Mouse (Mus musculus) heart, embryonic 15.5 days (tissue): ENCODE measurements around the gene Svop. TPM values are rescaled to one million over a fixed set of nuclear protein-coding genes. Genes with fewer than 3 reads are reported as not detected.

Experiments
- ATAC-seq: fragments of 200-750 bp; cut with Nextera tagmentation; replicated peaks from 2 replicates; pipeline ENCODE4 v1.8.0; 2017; ENCODE audit warnings: low read depth, moderate TSS enrichment; ENCODE audit not compliant: insufficient number of reproducible peaks, insufficient read depth, low FRiP score
- H3K27ac ChIP-seq: fragments of 300-500 bp; sonication (generic); 2 replicates; pipeline ENCODE4 v1.5.1; 2015; ENCODE audit warnings: mild to moderate bottlenecking, inconsistent platforms
- H3K27me3 ChIP-seq: fragments of 300-500 bp; sonication (generic); 2 replicates; pipeline ENCODE4 v1.6.1; 2015; ENCODE audit warnings: inconsistent platforms
- H3K36me3 ChIP-seq: fragments of 300-500 bp; sonication (generic); 2 replicates; pipeline ENCODE4 v1.6.1; 2015; ENCODE audit warnings: mild to moderate bottlenecking, inconsistent platforms
- H3K4me1 ChIP-seq: fragments of 300-500 bp; sonication (generic); replicated peaks from 2 replicates; pipeline ENCODE4 v1.6.1; 2015; ENCODE audit warnings: inconsistent platforms
- H3K4me2 ChIP-seq: fragments of 300-500 bp; sonication (generic); 2 replicates; pipeline ENCODE4 v1.6.1; 2015; ENCODE audit warnings: inconsistent platforms, mild to moderate bottlenecking, moderate library complexity
- H3K4me3 ChIP-seq: fragments of 300-500 bp; sonication (generic); 2 replicates; pipeline ENCODE4 v1.5.1; 2015; ENCODE audit warnings: mild to moderate bottlenecking, inconsistent platforms
- H3K9ac ChIP-seq: fragments of 300-500 bp; sonication (generic); 2 replicates; pipeline ENCODE4 v1.6.1; 2015; ENCODE audit warnings: mild to moderate bottlenecking, inconsistent platforms
- H3K9me3 ChIP-seq: fragments of 300-500 bp; sonication (generic); replicated peaks from 2 replicates; pipeline ENCODE4 v1.6.1; 2016; ENCODE audit warnings: inconsistent platforms
- WGBS: fragments of 180-500 bp; shearing (Covaris S2); methylation state at CpG from one replicate; pipeline ENCODE4 v1.1.7; 2015; ENCODE audit warnings: mixed read lengths; 5-methylcytosine and 5-hydroxymethylcytosine counted together
- polyA plus RNA-seq: library from polyadenylated mRNA; unstranded; fragments of >200 nt; fragmentation: Nextera tagmentation; extraction: Ambion mirVana; gene quantifications from 2 replicates; pipeline ENCODE4 v1.2.1, GENCODE M21; 2015

Svop gene
- polyA plus RNA-seq, 1 experiment from 2014 or later = not detected

DNA sequence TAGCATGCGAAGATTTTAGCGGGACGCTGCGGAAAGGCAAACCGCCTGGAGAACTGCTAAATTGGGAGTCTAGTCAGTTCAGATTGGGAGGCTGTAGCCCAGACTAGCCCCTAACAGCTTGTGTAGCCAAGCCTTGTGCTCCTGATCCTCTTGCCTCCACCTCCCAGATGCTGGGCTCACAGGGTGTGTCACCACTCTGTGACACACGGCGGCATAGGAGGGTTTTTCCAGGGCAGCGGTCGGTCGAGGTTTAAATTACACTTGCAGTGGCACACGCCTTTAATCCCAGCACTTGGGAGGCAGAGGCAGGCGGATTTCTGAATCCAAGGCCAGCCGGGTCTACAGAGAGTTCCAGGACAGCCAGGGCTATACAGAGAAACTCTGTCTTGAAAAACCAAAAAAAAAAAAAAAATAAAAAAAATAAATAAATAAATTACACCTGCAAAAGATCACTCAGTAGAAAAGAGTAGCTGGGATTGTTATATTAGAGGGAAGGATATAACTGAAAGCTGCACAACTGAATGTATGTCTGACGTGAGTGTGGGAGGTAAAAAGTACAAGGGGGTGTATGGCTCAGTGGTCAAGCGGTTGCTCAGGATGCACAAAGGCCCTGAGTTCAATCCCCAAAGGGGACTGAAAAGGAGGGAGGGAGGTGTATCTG is 38.3 kb upstream of the Svop start:
- Histone ChIP-seq H3K27ac (no peak overlapping the region), H3K36me3 (peaks cover 8% of the 10 kb centered on the region; the same call in 1 of the 2 replicates), H3K4me1 (peaks cover 47% of the 10 kb centered on the region), H3K9me3 (no peaks in the 10 kb centered on the region), H3K9ac (no peak overlapping the region; the same call in 1 of the 2 replicates), H3K27me3 (no peaks in the 10 kb centered on the region), H3K4me3 (peak overlapping the region; percentile 72), H3K4me2 (peak overlapping the region; percentile 97)
- WGBS = 76% methylated on average over 15 of the region's 15 CpGs
- ATAC-seq = no peak

DNA sequence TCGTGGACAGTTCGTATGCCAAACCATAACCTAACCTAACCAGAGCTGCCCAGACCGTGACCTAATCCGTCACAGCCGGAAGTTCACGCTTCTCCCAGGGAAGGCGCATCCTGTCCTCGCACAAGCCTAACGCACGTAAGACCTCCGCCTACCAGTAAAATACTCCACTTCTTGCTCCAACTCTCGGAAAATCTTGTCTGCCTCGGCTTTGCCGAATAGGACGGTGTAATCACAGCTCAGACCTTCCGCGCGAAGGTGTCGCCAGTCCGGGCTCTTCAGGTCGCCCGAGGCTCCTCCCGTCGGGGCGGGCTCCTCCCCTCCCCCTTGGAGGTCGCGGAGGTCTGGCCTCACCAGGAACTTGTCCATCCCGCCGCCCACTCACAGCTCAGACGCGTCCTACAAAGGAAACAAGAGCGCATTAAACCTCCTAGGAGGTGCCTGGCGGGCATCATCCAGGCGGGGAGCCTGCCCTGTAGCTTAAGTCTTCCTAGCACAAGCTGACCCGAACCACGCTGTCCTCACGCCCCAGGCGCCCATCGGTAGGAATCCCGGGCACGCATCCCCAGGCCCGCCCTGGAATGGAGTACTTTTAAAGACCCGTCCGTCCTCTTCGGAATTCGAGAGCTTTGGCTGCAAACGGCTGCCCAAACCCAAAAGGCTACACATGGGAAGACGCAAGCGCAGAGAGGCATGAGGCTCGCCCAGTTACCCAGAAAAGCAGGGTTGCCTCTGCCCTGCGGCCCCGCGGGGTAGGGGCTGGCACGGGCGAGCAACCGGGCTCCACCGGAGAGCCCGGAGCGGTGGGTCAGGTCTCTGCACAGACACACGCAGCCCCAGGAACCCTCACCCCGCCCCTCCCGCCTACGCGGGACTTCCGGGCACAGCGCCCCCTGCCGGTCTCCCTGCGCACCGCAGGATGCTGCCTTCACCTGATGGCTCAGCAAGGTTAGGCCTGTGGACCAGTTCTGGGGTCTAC is 36.3 kb upstream of the Svop start, which contains the start of gene Alkbh2:
Gene Alkbh2, minus strand, starts transcription at position 845 of the 976 bp plus-strand sequence.
- peak within 1 kb of the TSS; percentile 76 for H3K4me3 ChIP-seq
- peak; percentile 19 for ATAC-seq
- under 1% methylated on average over 69 of the region's 69 CpGs for WGBS

DNA sequence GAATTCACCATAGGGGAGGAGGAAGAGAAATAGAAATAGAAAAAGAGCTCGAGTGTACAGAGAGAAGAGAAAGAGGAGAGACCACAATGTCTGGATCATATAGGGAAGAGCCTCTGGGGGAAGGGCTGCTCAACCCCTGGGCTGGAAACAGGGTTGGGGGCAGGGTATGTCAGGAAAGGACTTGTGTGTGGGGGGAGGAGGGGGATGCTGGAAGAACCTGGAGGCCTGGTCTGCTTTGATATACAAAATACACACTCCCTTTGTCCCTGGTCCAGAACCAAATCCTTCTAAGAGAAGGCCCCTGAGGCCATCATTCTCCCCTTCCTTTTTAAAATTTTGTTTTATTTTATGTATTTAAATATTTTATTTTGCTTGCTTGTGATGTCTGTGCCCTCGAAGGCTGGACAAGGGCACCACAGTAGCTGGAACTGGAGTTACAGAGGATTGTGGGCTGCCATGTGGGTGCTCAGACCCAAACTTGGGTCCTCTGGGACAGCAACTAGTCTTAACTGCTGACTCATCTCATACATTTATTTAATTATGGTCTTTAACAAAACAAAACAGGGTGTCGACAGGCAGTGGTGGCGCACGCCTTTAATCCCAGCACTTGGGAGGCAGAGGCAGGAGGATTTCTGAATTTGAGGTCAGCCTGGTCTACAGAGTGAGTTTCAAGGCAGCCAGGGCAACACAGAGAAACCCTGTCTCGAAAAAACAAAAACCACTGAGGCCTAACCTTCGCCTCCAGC is 35.3 kb upstream of the Svop start:
- peak overlapping the region; percentile 98 for H3K4me2 ChIP-seq
- peaks cover 32% of the 10 kb centered on the region for H3K36me3 ChIP-seq
- no peaks in the 10 kb centered on the region for H3K27me3 ChIP-seq
- no peak for ATAC-seq
- 0 out of 2 replicates have a peak overlapping the region, but pooled peaks have one; percentile 94 for H3K27ac ChIP-seq
- H3K4me1 ChIP-seq = peaks cover 19% of the 10 kb centered on the region
- H3K9me3 ChIP-seq = no peaks in the 10 kb centered on the region
- 85% methylated on average over 7 of the region's 7 CpGs for WGBS
- H3K4me3 ChIP-seq = peak overlapping the region; percentile 76; the same call in 1 of the 2 replicates
- H3K9ac ChIP-seq = no peak overlapping the region

More for the DNA sequence above, 36.3 kb upstream of the Svop start, which contains the start of gene Alkbh2:
- Histone ChIP-seq H3K4me2 (peak within 1 kb of the TSS; percentile 98), H3K9ac (peak within 1 kb of the TSS; percentile 79), H3K9me3 (no peaks in the 10 kb centered on the region), H3K4me1 (peaks cover 28% of the 10 kb centered on the region), H3K27ac (peak within 1 kb of the TSS; percentile 94), H3K36me3 (peaks cover 22% of the 10 kb centered on the region; the same call in 1 of the 2 replicates), H3K27me3 (no peaks in the 10 kb centered on the region)

DNA sequence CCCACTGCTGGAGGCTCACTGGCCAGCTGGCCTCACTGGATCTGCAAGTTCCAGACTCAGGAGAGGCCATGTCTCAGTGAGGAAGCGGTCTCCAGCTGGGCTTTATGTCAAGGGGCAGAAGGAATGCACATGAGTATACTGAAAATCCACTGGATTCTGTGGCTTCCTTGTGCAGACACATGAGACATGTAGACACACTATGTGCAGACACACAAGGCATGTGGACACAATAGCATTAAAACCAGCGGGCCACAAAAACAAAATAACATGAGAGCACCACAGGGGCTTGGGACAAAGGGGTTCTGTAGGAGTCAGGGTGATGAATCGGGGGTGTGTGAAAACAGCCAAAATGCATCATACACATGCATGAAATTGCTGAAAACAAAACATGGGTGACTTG is 34.6 kb upstream of the Svop start:
- ATAC-seq = no peak
- Histone ChIP-seq H3K4me1 (peaks cover 13% of the 10 kb centered on the region), H3K9ac (no peak overlapping the region), H3K4me2 (no peak overlapping the region), H3K36me3 (peaks cover 37% of the 10 kb centered on the region), H3K27me3 (no peaks in the 10 kb centered on the region), H3K27ac (no peak overlapping the region), H3K4me3 (no peak overlapping the region), H3K9me3 (no peaks in the 10 kb centered on the region)
- WGBS = 91% methylated on average over 3 of the region's 3 CpGs

DNA sequence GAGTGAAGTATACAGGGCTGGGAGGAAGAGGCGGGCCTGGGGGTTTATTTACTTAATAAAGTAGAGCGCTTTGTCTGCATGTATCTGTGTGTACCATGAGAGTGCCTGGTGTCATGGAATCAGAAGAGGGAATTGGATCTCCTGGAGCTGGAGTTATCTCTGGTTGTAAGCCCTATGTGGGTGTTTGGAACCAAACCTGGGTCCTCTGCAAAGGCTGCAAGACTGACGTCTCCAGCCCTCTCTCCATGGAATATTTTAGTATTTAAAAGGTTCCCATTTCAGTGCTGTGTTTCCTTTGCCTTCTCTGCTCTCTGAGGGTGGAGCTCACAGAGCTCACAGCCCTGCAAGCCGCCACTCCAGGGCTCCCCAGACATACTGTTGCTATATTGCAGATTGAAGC is 28.4 kb upstream of the Svop start:
- no peaks in the 10 kb centered on the region for H3K4me1 ChIP-seq
- no peak overlapping the region for H3K4me3 ChIP-seq
- H3K27ac ChIP-seq = no peak overlapping the region
- no peak for ATAC-seq
- H3K9ac ChIP-seq = no peak overlapping the region
- H3K4me2 ChIP-seq = no peak overlapping the region
- peaks cover 50% of the 10 kb centered on the region for H3K36me3 ChIP-seq
- 91% methylated on average over 4 of the region's 4 CpGs for WGBS
- no peaks in the 10 kb centered on the region for H3K9me3 ChIP-seq
- no peaks in the 10 kb centered on the region for H3K27me3 ChIP-seq

DNA sequence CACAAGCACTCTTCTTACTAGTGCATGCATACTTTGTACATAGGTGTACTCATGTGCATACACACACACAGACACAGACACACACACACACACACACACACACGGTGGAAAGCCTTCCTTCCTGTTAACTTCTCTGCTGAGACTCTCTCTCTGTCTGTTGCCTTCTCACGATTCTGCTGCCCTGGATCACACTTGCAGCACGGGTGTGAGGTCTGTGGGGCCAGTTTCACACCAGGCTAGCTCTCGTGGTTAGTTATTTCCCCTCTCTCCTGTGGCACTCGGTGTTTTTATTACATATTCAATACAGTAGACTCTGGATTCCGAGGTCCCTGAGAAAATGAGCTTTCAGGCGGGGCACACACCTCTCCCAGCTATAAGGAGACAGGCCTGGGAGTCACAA is 25.2 kb upstream of the Svop start:
- no peaks in the 10 kb centered on the region for H3K9me3 ChIP-seq
- no peak for ATAC-seq
- H3K4me1 ChIP-seq = no peaks in the 10 kb centered on the region
- H3K4me3 ChIP-seq = no peak overlapping the region
- WGBS = 82% methylated on average over 7 of the region's 7 CpGs
- no peak overlapping the region for H3K9ac ChIP-seq
- no peak overlapping the region for H3K4me2 ChIP-seq
- H3K27me3 ChIP-seq = no peaks in the 10 kb centered on the region
- H3K36me3 ChIP-seq = peaks cover 49% of the 10 kb centered on the region
- H3K27ac ChIP-seq = no peak overlapping the region

DNA sequence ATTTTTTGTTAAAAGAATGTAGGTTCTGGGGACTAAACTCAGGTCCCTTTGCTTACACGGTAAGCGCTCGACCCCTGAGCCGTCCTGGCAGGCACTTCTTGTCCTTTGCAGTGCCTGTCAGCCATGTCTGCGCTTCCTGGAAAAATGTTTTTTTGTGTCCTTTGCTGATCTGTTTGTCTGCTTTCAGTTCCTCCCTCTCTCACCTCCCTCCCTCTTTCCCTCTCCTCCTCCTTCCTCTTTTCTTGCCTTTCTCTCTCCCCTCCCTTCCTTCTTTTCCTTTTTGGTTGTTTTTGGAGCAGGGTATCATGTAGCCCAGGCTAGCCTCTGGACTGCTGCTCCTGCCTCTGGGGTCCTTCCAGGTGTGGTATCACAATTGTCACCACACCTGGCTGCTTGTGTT is 23.7 kb upstream of the Svop start:
- no peak for ATAC-seq
- no peak overlapping the region for H3K4me3 ChIP-seq
- peaks cover 52% of the 10 kb centered on the region for H3K36me3 ChIP-seq
- H3K27me3 ChIP-seq = no peaks in the 10 kb centered on the region
- H3K4me1 ChIP-seq = no peaks in the 10 kb centered on the region
- H3K4me2 ChIP-seq = no peak overlapping the region
- H3K9me3 ChIP-seq = no peaks in the 10 kb centered on the region
- H3K9ac ChIP-seq = no peak overlapping the region
- no peak overlapping the region for H3K27ac ChIP-seq
- WGBS = 83% methylated on average over 5 of the region's 5 CpGs

DNA sequence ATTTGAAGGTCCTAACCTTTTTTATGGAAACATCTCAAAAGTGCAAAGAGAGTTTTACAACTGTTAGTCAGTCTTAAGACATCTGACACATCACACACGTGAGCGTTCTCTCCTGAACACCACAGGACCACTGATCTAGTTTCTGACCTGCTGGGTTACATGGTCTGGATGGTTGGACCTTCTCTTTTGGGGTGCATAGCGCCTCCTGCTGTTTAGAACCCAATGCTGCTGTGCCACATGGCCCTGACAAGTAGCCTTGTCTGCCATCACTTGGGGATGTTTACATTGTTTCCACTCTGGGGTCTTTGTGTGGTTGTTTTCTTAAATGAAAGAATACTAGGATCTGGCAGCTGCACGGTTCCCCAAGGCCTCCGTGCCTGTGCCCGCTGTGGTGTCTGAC is 22.0 kb upstream of the Svop start:
- H3K4me3 ChIP-seq = no peak overlapping the region
- H3K27me3 ChIP-seq = no peaks in the 10 kb centered on the region
- ATAC-seq = no peak
- no peaks in the 10 kb centered on the region for H3K4me1 ChIP-seq
- no peak overlapping the region for H3K9ac ChIP-seq
- WGBS = 86% methylated on average over 6 of the region's 6 CpGs
- H3K9me3 ChIP-seq = no peaks in the 10 kb centered on the region
- no peak overlapping the region for H3K27ac ChIP-seq
- no peak overlapping the region for H3K4me2 ChIP-seq
- peaks cover 61% of the 10 kb centered on the region for H3K36me3 ChIP-seq

DNA sequence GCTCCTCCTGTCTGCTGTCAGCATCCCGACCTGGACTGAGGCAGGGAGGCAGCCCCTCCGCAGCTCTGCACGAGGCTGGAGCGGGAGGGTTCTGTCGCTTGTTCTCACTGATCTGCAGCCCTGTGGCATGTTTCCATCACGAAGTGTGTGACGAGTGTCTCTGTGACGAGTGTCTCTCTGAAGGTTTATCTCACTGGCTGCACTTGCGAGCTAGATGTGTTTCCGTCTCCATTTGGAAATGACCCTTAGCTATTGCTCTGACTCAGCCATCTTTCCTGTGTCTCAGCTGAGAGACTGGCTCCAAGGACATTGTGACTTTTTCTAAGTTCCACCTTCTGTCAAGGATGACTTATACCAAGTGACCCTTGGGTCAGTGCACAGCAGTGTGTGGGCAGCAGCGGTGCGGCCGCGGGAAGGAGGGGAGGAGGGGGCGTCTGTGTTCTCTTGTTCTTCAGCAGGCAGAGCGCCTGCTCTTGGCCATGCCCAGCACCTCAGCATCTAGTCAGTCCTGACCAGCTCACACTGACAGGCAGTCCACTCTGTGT is 15.1 kb upstream of the Svop start:
- Histone ChIP-seq H3K4me2 (no peak overlapping the region), H3K27me3 (no peaks in the 10 kb centered on the region), H3K9me3 (no peaks in the 10 kb centered on the region), H3K36me3 (peaks cover 68% of the 10 kb centered on the region), H3K4me1 (peaks cover under 1% of the 10 kb centered on the region; the same call in 1 of the 2 replicates), H3K4me3 (no peak overlapping the region), H3K9ac (no peak overlapping the region), H3K27ac (no peak overlapping the region)
- 72% methylated on average over 16 of the region's 16 CpGs for WGBS
- ATAC-seq = no peak

DNA sequence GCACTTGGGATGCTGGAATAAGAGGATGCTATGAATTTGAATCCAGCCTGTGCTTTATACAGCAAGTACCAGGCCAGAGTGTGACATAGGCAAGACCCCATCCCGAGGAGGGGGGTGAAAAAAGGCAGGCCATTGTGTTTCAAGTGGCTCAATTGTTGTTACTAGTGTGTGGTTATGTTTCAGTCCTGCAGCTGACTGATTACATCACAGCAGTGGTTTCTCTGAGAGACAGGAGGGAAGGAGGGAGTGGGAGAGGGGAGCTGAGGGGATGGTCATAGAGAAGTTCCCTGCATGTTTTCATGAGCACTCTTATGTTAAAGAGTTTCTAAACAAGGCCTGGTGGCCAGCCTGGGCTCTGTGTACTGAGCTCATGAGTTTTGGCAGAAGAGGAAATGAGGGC is 11.4 kb upstream of the Svop start:
- Histone ChIP-seq H3K9ac (no peak overlapping the region), H3K9me3 (no peaks in the 10 kb centered on the region), H3K27me3 (no peaks in the 10 kb centered on the region), H3K4me3 (no peak overlapping the region), H3K36me3 (peaks cover 31% of the 10 kb centered on the region), H3K27ac (no peak overlapping the region), H3K4me2 (no peak overlapping the region), H3K4me1 (peaks cover 14% of the 10 kb centered on the region)
- 53% methylated on average over 1 of the region's 1 CpGs for WGBS
- ATAC-seq = no peak

DNA sequence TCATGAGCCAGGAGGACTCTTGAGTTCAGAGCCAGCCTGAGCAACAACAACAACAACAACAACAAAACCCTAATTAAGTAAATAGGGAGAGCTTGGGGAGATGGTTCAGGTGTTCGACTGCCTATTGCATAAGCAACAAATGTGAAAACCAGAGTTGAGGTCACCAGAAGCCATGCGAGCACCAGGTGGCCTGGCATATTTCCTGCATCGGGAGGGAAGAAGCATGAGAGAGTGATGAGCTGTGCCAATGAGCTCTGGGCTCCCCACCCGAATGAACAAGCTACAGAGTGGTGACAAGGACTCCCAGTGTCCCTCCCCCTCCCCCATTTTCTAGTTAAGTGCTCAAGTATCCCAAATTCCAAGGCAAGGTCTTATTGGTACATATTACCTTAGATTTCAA is 10.5 kb upstream of the Svop start:
- Histone ChIP-seq H3K4me1 (peaks cover 14% of the 10 kb centered on the region), H3K9ac (no peak overlapping the region), H3K36me3 (peaks cover 25% of the 10 kb centered on the region), H3K4me3 (no peak overlapping the region), H3K27ac (no peak overlapping the region), H3K4me2 (no peak overlapping the region), H3K27me3 (no peaks in the 10 kb centered on the region), H3K9me3 (no peaks in the 10 kb centered on the region)
- 75% methylated on average over 4 of the region's 4 CpGs for WGBS
- no peak for ATAC-seq
